Mouse (Mus musculus): Measurements from ENCODE around the gene Crebrf.

- no peak for TF ChIP-seq GATA1 (IDR thresholded peaks at IDR 0.05; ENCODE audit: borderline replicate concordance, low read length)
- TF ChIP-seq FLI1 (IDR thresholded peaks at IDR 0.05; ENCODE audit: low read length): no peak
Observed at GRCm38 (mm10) chr17:26816810-26817209, 101.4 kb downstream of the Crebrf start.
